Mouse (Mus musculus) limb, embryonic 11.5 days (tissue): Measurements from ENCODE around the gene D1Ertd622e. TPM values are rescaled to one million over a fixed set of nuclear protein-coding genes. Genes with fewer than 3 reads are reported as not detected.

Source experiments
- ATAC-seq: fragments of 200-750 bp; cut with Nextera tagmentation; 2 replicates; pipeline ENCODE4 v1.8.0; 2017; ENCODE audit warnings: low read depth; ENCODE audit not compliant: insufficient number of reproducible peaks, low FRiP score, low TSS enrichment
- DNase-seq: peaks from one replicate; pipeline ENCODE4 v3.0.0-alpha.2; 2015; ENCODE audit warnings: low spot score
- H3K27ac ChIP-seq: fragments of 300-500 bp; sonication (generic); replicated peaks from 2 replicates; pipeline ENCODE4 v1.5.1; 2014; ENCODE audit warnings: low read depth, mild to moderate bottlenecking, low read length
- H3K27me3 ChIP-seq: fragments of 300-500 bp; sonication (generic); 2 replicates; pipeline ENCODE4 v1.6.1; 2014; ENCODE audit warnings: mild to moderate bottlenecking, low read length, mixed read lengths; ENCODE audit not compliant: control insufficient read depth, insufficient read depth
- H3K36me3 ChIP-seq: fragments of 300-500 bp; sonication (generic); 2 replicates; pipeline ENCODE4 v1.6.1; 2014; ENCODE audit warnings: mild to moderate bottlenecking, low read length, moderate library complexity, mixed read lengths; ENCODE audit not compliant: control insufficient read depth, insufficient read depth
- H3K4me1 ChIP-seq: fragments of 300-500 bp; sonication (generic); 2 replicates; pipeline ENCODE4 v1.6.1; 2014; ENCODE audit warnings: low read length, mixed read lengths; ENCODE audit not compliant: control insufficient read depth, insufficient read depth
- H3K4me2 ChIP-seq: fragments of 300-500 bp; sonication (generic); 2 replicates; pipeline ENCODE4 v1.6.1; 2014; ENCODE audit warnings: low read depth, mild to moderate bottlenecking, moderate library complexity; ENCODE audit not compliant: severe bottlenecking
- H3K4me3 ChIP-seq: fragments of 300-500 bp; sonication (generic); 2 replicates; pipeline ENCODE4 v1.5.1; 2014; ENCODE audit warnings: low read depth, low read length
- H3K9ac ChIP-seq: fragments of 300-500 bp; sonication (generic); 2 replicates; pipeline ENCODE4 v1.6.1; 2014; ENCODE audit warnings: mild to moderate bottlenecking, low read length
- H3K9me3 ChIP-seq: fragments of 300-500 bp; sonication (generic); 2 replicates; pipeline ENCODE4 v1.6.1; 2016; ENCODE audit warnings: low read length; ENCODE audit not compliant: control insufficient read depth
- WGBS: fragments of 180-500 bp; shearing (Covaris S2); extraction: QIAGEN DNeasy Blood & Tissue Kit; methylation state at CpG from one replicate; pipeline ENCODE4 v1.1.7; 2014; 5-methylcytosine and 5-hydroxymethylcytosine counted together
- polyA plus RNA-seq: library from polyadenylated mRNA; unstranded; fragments of >200 nt; fragmentation: Nextera tagmentation; extraction: Ambion mirVana; gene quantifications from 2 replicates; pipeline ENCODE4 v1.2.1, GENCODE M21; 2014

D1Ertd622e gene
- polyA plus RNA-seq, 1 experiment from 2014 or later, result 14.9 TPM

GRCm38 (mm10) chr1:97630146-97630545, 31.7 kb downstream of the D1Ertd622e start:
- Histone ChIP-seq H3K9ac (no peak overlapping the region), H3K4me1 (no peaks in the 10 kb centered on the region), H3K27me3 (no peaks in the 10 kb centered on the region), H3K4me2 (no peak overlapping the region), H3K36me3 (no peaks in the 10 kb centered on the region), H3K27ac (no peak overlapping the region), H3K4me3 (no peak overlapping the region), H3K9me3 (no peaks in the 10 kb centered on the region)
- 83% methylated on average over 5 of the region's 5 CpGs for WGBS
- ATAC-seq, result no peak
- no peak for DNase-seq

- Histone ChIP-seq H3K27me3 (no peaks in the 10 kb centered on the region), H3K9ac (no peak overlapping the region), H3K9me3 (no peaks in the 10 kb centered on the region), H3K4me3 (no peak overlapping the region), H3K27ac (no peak overlapping the region), H3K4me1 (no peaks in the 10 kb centered on the region), H3K4me2 (no peak overlapping the region), H3K36me3 (no peaks in the 10 kb centered on the region)
- WGBS, result 85% methylated on average over 7 of the region's 7 CpGs
- ATAC-seq (no peak), DNase-seq (no peak)
These were observed 33.0 kb downstream of the D1Ertd622e start for GRCm38 (mm10) chr1:97628859-97629258.

- DNase-seq, result no peak
- no peak overlapping the region for H3K27ac ChIP-seq
- no peaks in the 10 kb centered on the region for H3K27me3 ChIP-seq
- no peaks in the 10 kb centered on the region for H3K4me1 ChIP-seq
- WGBS, result 88% methylated on average over 8 of the region's 8 CpGs
- no peak for ATAC-seq
- H3K36me3 ChIP-seq, result no peaks in the 10 kb centered on the region
- H3K9me3 ChIP-seq, result no peaks in the 10 kb centered on the region
- no peak overlapping the region for H3K4me3 ChIP-seq
- no peak overlapping the region for H3K9ac ChIP-seq
- H3K4me2 ChIP-seq, result no peak overlapping the region
These were observed 33.9 kb downstream of the D1Ertd622e start for GRCm38 (mm10) chr1:97628016-97628415.

- Histone ChIP-seq H3K9me3 (no peaks in the 10 kb centered on the region), H3K4me2 (no peak overlapping the region), H3K27me3 (no peaks in the 10 kb centered on the region), H3K9ac (no peak overlapping the region), H3K36me3 (no peaks in the 10 kb centered on the region), H3K27ac (no peak overlapping the region), H3K4me1 (no peaks in the 10 kb centered on the region), H3K4me3 (no peak overlapping the region)
- WGBS, result 79% methylated on average over 6 of the region's 6 CpGs
- ATAC-seq (no peak), DNase-seq (no peak)
These were observed 36.4 kb downstream of the D1Ertd622e start for GRCm38 (mm10) chr1:97625427-97625826.

- Histone ChIP-seq H3K27ac (no peak overlapping the region), H3K27me3 (no peaks in the 10 kb centered on the region), H3K9ac (no peak overlapping the region), H3K36me3 (no peaks in the 10 kb centered on the region), H3K4me1 (no peaks in the 10 kb centered on the region), H3K9me3 (no peaks in the 10 kb centered on the region), H3K4me2 (no peak overlapping the region), H3K4me3 (no peak overlapping the region)
- 59% methylated on average over 2 of the region's 2 CpGs for WGBS
- no peak for ATAC-seq
- no peak for DNase-seq
These were observed 37.5 kb downstream of the D1Ertd622e start for GRCm38 (mm10) chr1:97624386-97624785.

GRCm38 (mm10) chr1:97623214-97623856, 38.5 kb downstream of the D1Ertd622e start:
- no peak overlapping the region for H3K4me2 ChIP-seq
- no peaks in the 10 kb centered on the region for H3K27me3 ChIP-seq
- no peak overlapping the region for H3K9ac ChIP-seq
- H3K4me1 ChIP-seq, result no peaks in the 10 kb centered on the region
- H3K9me3 ChIP-seq, result no peaks in the 10 kb centered on the region
- ATAC-seq (no peak), DNase-seq (no peak)
- no peaks in the 10 kb centered on the region for H3K36me3 ChIP-seq
- WGBS, result 21% methylated on average over 1 of the region's 1 CpGs
- no peak overlapping the region for H3K4me3 ChIP-seq
- H3K27ac ChIP-seq, result no peak overlapping the region

GRCm38 (mm10) chr1:97622574-97623208, 39.2 kb downstream of the D1Ertd622e start:
- no peaks in the 10 kb centered on the region for H3K27me3 ChIP-seq
- H3K9me3 ChIP-seq, result no peaks in the 10 kb centered on the region
- no peaks in the 10 kb centered on the region for H3K36me3 ChIP-seq
- WGBS, result 34% methylated on average over 5 of the region's 5 CpGs
- H3K4me1 ChIP-seq, result no peaks in the 10 kb centered on the region
- no peak overlapping the region for H3K4me3 ChIP-seq
- H3K4me2 ChIP-seq, result no peak overlapping the region
- H3K9ac ChIP-seq, result no peak overlapping the region
- DNase-seq (no peak), ATAC-seq (no peak)
- H3K27ac ChIP-seq, result no peak overlapping the region

GRCm38 (mm10) chr1:97619621-97620320, 42.1 kb downstream of the D1Ertd622e start:
- 88% methylated on average over 8 of the region's 8 CpGs for WGBS
- Histone ChIP-seq H3K9ac (no peak overlapping the region), H3K9me3 (no peaks in the 10 kb centered on the region), H3K36me3 (no peaks in the 10 kb centered on the region), H3K4me3 (no peak overlapping the region), H3K4me2 (no peak overlapping the region), H3K27me3 (no peaks in the 10 kb centered on the region), H3K27ac (no peak overlapping the region), H3K4me1 (no peaks in the 10 kb centered on the region)
- DNase-seq (no peak), ATAC-seq (no peak)
